Mouse (Mus musculus): ENCODE measurements at regions not wholly inside any gene's neighbourhood (a gene's known extent, or its start where the extent isn't known, plus 50 kb on each side); places are given as distances from the start of the nearest gene placed in this dataset.

GRCm38 (mm10) chr2:105514226-105514625 is 115.1 kb upstream of the Rcn1 start:
- TF ChIP-seq CTCF (IDR thresholded peaks at IDR 0.05; ENCODE audit: insufficient read depth, low read depth, low read length) (no peak), POLR2A (IDR thresholded peaks at IDR 0.05; ENCODE audit: insufficient read depth, low read depth, low read length) (no peak)

Measured in olfactory bulb, adult 2 months (tissue).